Mouse (Mus musculus): ENCODE measurements around the gene Ptger3.

DNA sequence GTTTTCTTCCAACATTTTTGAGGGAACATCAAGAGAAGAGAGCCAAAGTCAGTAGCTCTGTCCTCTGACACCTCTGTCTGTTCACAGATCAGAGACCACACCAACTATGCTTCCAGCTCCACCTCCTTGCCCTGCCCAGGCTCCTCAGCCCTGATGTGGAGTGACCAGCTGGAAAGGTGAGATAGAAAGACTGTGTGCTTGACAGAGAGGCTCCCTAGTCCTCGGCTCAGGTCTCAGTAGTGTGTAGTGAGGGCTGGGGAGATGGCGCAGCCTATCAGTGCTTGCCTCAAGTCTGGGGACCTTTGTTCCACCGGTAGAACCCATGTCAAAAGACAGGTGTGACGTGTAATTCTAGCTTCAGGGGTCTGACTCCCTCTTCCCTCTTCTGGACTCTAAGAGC, 74.9 kb downstream of the Ptger3 start:
- TF ChIP-seq CTCF (IDR thresholded peaks at IDR 0.05; ENCODE audit: low read depth, low read length) (no peak), POLR2A (IDR thresholded peaks at IDR 0.05; ENCODE audit: extremely low read depth, insufficient read depth, low read length) (no peak)
